Mouse (Mus musculus) layer of hippocampus, adult 8-10 months (tissue): Measurements from ENCODE around the gene Tenm4. TPM values are rescaled to one million over a fixed set of nuclear protein-coding genes. Genes with fewer than 3 reads are reported as not detected.

ENCODE experiments used
- DNase-seq, 2 experiments: peaks; one replicate each; pipeline ENCODE4 v3.0.0; 2022; ENCODE audit warnings: low spot score in 2 of 2
- total RNA-seq, 4 experiments: library from RNA; stranded (reverse); gene quantifications; 2 replicates each; pipeline ENCODE4 v1.2.4; 2022

Tenm4 gene
- total RNA-seq, 4 experiments from 2014 or later, result 128 to 134 (median 132) TPM

DNA sequence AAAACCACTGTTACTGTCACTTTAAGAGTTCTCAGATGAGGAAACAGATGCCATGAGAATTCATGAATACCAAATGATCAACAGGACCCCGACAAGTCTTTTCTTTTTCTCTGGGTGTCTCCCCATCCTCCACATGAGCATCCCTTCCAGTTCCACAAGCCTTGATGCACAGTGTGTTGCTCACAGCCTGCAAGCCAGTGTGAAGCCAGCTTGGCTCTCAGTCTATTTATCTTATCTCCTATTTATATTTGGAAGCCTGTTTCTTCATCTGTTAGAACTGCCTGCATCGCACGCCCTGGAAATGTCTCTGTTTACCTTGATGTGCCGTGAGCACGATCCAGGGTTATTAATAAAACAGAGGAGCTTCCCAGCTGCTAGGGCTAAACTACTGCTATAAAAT lies 169.8 kb downstream of the Tenm4 start:
- DNase-seq, result peak; percentile 42 to 45

DNA sequence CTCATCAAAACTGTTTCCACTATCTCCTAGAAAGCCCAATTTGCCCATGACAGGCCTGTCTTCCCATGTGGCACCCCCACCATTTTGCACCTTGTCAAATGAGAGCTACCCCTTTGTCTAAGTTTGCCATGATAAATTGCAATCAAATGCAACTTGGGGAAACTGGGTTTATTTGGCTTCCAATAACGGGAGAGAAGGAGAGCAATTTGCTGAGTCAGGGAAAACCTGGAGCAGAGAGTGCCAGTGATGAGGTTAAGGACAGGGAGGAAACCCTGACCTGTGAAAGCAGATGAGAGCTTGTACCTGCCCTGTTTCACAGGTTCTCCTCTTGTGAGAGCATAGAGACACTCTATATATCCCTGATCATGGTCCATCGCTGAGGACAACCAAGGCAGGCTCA lies 170.4 kb downstream of the Tenm4 start:
- no peak for DNase-seq

DNA sequence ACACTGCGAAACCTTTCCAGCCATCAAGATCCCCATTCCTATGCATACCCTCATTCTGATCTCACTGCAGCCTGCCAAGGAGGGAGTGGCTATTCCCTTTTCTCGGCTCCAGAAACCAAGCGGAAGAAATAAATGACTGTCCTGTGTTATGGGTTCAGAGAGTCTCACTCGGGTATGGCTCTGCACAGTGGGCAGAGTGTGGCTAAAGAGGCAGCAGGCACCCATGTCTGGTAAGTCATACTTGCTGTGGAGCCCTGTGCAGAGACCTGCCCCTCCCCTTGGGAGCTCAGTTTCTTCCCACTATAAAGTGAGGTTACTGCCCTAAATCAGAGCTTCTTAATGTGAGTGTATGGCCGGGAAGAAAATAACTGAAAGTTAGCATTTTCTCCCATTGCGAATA lies 171.9 kb downstream of the Tenm4 start:
- no peak for DNase-seq

DNA sequence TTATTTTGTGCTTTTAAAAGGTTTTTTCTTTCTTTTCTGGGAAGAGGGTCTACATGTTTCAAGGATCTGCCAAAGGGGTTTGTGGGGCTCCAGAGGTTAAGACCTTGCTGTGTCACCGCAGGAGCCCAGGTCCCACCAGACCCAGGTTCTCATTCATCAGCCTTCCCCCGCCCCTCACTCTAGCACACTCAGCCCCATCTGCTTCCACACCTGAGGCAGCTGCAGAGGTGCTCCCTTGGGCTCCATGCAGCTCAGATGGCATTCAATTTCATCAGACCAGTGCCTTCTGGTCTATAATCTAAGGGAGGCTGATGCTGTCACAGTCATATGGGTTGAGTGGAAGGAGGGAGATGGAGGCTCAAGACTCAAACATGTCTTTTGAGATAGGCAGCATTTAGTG lies 172.6 kb downstream of the Tenm4 start:
- DNase-seq, result no peak

DNA sequence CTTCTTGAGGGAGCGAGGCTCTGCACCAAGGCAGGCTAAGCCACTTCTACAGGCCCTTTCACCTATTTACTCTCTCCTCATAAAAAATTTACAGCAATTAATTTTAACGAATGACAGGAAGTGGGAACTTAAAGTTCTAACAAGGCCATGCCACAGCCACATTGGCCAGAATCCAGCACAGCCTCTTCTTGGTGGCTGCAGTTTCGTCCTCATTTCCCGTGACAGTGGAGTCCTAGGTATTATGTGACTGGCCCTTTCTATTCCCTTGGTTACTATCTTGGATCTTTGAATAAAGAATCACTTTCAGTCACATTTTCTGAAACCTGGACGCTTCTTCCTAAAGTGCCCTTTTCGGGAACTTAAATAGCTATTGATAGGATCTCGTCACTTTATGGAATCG lies 181.6 kb downstream of the Tenm4 start:
- no peak for DNase-seq

DNA sequence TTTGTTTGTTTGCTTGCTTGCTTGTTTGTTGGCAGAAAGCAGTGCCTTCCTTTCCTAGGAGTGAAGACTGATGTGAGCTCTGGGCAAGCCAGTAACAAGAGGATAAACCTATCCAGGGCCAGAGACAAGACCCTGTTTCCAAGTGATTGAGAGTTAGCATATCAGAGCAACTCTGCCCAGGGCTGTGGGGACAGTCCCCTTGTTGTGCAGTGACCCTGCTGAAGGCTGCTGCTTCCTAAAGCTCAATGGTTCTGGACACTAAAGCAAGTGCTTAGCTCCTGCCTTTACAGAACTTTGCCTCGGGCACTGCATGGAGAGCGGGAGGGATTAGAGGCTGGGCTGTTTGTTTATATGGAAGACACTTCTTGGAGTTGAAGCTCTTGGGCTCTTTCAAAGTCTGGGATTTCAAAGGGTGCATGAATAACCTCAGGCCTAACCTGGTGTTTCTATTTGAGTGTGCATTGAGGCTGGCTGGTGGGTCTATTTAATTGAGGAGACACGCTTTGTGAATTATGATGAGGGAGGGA lies 185.3 kb downstream of the Tenm4 start:
- no peak for DNase-seq

DNA sequence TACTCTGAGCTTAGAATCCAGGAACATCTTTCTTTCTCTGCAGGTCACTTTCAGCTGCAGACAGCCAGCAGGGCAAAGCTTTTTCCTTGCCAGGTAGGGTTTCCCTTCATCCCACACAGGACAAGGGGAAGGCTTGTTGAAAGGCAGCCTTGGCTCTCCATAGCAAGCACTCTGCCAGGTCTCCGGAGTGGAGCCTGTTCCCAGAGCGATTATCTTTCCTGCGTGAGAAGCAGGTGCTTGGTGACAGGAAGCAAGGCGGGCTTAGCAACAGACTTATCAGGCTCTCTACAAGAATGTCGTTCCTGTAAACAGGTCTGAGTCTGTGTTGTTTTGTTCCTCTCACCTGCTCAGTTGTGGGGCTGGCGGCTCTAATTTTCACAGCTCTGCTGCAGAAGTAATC lies 186.5 kb downstream of the Tenm4 start:
- DNase-seq, result no peak

DNA sequence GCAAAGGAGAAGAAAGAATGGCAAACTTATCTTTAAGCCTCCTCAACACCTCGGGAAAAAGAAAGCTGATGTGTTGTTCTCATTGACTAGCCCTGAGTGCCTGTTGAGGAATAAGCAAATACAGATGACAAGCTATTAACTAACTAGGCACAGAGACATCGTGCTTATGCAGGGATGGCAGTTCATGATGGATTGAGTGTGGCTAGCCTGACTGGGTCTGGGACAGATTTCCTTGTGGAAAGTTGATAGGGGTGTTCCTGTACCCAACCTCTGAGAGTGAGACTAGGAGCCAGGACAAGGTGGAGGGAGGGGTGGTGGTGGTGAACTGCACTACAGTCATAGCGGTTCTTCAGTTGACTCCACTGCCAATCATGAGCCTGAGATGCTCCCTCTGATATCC lies 192.3 kb downstream of the Tenm4 start:
- no peak for DNase-seq

DNA sequence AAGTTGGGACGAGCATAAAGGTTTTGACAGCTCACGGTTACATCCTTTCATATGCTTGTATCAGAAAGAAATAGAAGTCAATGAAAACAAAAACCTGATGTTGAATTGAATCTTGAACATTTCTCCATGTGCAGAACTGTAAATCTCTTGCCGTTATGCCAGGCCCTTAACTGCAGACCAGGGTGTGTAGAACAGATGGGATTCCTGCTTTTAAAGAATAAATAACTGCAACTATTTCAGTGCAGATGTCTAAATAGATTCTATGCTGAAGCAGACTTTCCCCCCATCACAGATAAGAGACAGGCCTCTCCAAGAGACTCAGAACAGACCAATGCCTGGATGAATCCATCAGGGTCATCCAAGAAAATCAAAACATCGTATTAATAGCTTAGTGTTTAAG lies 198.9 kb downstream of the Tenm4 start:
- DNase-seq, result no peak

DNA sequence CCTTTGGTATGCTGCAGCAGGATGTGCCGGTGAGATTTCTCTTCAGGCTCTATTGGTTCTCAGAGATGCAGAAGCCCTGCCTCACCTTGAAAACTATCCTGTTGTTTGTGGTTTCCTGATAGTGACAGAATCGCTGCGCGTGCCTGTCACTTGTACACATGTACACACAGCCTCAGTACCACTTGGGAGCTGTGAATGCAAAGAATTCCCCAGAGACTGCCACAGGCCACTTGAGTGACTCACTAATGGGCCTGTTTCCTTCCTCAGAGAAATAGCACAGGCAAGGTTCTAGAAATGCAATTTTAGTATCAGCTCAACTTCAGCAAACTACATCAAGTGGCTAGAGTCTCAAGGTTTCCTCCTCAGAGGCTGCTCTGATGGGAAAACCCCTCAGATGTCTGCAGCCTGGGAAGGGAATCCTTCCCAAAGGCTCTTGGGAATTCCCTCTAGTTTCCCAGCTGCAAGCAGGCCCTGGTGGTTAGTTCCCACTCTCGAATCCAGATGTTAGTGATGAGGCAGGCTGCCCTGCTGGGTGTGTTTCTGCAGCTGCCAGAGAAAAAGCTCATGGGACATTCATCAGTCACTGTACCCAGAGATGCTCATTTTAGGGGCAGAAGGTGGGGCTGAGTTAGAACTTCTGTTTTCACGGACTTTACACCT lies 203.1 kb downstream of the Tenm4 start:
- no peak for DNase-seq

DNA sequence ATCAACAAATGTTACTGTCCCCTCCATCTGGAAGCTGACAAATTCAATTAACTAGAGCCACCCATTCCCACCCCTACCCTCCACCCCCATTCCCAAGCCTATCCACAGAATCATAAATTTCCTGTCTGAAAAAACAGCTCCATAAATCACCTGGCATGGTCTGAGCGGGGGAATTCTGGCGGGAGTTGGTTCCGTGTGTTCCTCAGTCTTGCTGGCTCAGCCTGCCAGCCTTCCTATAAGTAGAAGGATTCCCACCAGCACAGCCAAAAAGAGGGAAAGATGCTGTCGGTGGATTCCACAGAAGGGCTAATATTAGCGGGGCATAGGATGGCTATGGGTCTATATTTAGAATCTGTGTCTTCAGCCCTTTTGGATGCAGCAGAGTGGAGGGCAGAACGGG lies 204.5 kb downstream of the Tenm4 start:
- no peak for DNase-seq

DNA sequence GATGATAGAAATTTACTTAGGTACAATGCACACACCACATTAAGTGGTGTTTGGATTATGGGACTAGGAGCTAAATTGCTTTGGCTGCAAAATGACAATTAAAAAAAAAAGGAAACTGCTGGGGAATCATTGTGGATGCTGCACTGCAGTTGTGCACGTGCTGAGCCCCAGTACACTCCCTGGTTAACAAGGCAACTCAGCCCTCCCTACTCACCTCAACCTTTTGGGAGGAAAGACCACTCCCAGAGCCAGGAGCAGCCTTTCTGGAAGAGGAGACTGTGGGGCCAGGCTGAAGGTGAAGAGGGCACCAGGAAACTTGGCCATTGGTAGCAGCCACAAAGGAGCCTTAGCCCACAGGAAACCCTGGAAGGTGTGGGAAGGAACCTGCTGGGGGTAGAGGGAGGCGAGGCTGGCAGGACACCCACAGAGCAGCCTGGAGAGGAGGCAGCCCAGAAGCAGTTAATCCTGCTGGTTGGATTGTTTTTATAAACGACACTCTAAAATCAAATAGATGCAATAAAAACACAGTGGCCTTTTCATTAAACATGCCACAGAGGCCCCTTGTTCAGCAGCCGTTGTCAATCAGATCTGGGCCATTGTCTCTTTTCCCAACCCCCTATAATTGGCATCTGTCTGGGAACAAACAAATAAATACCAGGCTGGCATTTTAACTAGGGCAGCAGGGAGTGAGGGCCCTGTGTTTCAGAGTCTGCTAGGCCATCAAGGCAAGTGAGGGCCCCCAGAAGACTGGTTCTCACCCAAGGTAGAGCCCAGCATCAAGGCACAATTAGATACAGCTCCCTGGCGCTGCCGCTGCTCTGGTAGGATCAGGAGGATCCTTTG lies 212.9 kb downstream of the Tenm4 start:
- DNase-seq, result peak; percentile 30 to 41

DNA sequence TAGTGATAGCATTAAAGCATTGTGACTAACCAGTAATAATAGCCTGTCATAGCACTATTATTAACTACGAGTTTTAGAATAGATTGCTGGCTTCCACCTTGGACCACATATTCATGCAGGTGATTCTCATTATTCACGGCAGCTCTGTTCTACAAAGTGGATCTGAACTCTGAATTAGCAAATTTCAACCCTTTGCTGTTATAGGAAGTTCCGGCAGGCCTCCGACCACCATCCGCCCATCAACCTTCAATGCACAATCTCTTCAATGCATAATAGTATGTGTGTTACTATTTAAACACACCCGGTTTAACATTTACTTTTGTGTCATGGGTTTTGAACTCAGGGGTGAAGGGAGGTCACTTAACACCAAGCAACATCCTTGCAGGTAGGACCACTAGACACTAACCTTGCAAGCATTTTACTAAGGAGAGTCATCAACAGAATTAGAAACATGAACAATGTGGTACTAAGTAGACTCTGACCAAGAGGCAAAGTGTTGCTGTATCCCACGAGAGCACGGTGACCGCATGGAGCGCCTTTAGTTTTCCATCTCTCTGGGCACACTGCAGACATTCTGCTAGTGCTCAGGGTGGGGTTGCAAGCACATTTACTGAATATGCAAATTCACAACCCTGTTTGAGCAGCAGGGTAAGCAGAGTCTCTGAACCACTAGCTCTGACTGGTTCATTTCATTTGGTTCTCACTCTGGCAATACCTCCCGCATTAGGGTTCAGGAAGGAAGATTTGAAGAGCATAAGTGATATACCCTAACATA lies 213.9 kb downstream of the Tenm4 start:
- DNase-seq, result no peak

DNA sequence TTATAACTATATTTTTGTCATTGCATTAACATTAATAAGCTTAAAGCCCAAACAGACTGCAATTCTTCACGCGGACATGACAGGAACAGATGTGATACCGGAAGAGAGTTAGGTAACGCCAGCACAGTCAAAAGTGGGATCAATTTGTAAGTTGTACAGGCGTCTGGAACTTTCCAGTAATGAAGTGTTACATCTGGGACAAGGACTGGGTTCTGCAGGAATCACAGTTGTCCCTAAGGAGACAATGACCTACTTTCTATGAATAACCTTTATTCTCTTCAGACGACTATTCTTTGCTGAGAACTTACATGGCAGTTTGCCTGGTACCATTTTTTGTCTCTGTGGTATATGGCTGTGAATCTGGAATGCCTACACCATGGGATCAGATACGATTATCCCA lies 214.8 kb downstream of the Tenm4 start:
- DNase-seq, result no peak

DNA sequence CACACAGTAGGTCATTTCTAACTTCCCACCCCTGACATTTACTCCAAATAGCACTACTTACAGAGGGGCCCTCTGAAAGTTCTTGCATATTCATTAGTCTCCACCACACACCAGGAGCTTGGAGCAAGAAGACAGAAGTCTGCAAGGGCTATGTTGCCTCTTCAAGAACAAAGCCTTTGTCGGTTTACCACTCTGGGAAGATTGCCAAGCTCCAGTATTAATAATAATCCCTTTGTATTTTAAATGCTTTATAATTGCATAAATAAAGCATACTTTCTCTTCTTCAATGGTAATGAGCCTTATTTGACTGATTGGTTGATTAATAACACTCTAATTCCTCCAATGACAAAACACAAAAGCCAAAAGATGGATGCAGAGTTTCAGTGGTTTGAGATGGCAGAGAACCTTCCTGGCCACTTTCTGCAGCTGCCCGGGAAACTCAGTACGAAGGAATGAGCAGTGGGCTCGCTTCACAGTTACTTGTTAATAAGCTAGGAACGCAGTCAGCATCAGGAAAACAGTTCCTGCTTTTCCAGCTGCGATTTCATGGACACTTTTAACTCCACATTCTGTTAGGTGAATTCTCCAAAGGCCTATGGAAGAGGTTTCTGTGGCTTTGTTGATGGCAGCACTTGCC lies 219.1 kb downstream of the Tenm4 start:
- no peak for DNase-seq

DNA sequence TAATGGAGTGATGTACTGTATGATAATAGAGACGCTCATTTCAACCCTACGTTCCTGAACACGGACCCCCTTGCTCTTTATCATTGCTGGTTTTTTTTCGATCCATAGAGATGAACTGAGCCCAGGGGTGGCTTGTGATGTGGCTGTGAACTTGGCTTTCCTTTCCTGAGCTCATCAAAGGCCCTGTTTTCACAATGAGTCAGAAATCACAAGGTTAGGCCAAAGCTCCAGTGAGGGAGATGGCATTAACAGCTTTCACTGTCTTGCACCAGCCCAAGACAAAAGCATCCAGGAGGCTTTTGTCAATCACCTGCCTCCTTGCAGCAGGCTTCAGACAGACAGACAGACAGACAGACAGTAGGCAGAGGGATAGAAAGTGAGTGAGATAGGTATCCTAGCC lies 219.8 kb downstream of the Tenm4 start:
- DNase-seq, result no peak

DNA sequence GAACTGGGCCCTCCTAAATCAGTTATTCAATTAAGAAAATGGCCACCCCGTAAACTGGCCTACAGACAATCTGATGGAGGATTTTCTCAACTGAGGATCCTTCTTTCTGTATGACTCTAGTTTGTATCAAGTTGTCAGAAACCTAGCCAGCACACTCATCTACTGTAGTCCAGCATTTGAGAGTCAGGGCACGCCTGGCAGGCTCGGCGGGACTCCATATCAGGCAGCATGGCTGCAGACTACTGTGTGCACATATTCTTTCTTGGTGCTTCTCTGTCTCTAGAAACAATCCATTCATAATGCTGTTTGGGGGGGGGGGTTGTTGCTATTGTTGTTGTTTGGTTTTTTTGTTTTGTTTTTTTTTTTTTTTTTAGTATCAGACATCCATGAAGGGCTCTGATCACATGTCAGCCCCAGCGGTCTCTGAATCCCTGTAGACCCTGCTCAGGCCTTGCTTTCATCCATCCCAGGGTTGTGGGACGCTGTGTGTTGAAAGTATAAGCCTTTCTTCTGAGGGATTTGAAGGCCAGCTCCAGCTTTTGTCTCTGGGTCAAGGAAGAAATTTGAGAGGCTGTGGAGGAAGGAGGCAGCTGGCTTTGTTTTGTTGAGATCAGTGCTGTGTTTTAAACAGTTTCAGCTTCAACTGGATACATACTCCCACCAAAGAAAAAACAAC lies 220.9 kb downstream of the Tenm4 start:
- no peak for DNase-seq

DNA sequence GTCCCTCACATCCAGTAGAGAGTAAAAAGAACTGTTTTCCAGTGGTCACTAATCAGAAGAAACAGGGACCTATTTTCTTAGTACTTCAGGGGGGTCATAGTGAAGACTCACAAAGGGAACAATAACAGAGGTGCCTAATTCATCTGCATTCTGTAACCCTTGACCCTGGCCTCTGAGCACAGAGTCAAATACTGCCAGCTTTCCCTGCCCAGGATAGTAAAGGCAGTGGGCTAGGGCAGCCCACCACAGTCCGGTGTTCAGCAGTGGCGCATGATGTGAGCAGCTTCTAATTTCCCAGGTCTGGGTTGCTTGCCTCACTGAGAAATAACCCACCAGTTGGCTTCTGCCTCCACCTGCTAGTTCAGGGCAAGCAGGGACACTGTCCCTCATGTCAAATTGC lies 221.6 kb downstream of the Tenm4 start:
- DNase-seq, result no peak

DNA sequence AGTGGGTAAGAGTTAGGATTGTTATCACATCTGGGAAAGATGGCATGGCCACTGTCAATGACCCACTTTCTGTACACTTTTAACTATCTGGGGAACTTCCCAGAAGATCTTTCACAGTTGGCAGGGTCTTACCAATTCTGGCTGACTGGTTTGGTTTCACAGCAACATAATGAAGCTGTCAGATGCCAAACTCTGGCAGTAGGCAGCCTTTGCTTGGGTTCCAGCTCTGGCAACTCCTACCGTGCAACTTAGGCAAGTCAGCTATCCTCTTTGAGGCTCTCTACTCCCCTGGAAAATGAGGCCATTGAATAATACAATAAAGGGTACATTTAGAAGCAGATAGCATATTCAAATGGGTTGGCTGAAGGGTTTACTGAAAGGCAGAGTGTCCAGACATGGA lies 226.9 kb downstream of the Tenm4 start:
- peak; percentile 35 to 44 for DNase-seq

DNA sequence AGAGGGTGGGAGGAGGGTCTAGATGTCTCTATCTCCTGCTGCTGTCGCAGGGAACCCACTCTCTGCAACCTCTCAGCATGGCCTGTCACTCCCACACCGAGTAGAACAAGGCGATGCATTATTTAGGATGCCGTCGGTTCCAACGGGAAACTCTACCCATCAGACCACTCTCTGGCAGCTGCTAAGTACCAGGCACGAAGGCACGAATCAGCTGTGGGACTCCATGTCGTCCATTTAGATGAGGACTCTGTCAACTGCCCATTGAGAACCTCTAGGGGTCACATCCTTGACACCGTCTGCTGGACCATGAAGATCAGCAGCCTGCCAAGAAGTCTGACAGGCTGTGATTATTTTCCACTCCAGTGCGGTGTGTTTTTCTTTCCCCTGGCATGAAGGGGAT lies 229.4 kb downstream of the Tenm4 start:
- peak; percentile 35 to 49 for DNase-seq

DNA sequence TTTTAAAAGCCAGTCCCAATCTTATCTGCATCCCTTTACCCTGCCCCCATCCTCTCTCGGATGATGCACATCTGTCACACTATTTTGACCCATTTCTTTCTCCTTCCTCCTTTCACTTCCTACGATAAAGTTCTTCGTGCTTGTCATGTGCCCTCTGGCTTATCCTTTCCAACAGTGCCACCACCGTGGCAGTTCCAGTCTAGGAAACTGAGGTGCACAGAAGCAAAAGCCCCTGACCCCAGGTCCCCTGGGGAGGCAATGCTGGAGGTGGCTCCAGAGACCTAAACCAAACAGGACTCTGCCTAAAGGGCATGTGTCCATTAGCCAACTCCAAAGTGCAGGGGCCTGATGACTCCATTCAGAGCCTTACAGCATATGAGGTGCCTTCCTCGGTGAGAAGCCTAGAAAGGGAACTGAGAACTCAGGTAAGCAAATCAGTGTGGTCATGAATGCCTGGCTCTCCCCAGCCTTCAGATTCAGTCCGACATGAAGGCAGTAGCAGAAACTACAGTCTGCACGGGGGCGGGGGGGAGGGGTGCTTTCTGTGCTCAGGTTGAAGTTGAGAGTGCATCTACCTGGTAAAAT lies 235.7 kb downstream of the Tenm4 start:
- no peak for DNase-seq
